Mouse (Mus musculus): Measurements from ENCODE around the gene Plcl2. TPM values are rescaled to one million over a fixed set of nuclear protein-coding genes. Genes with fewer than 3 reads are reported as not detected.
"Not testable (repeated sequence)": the region's sequence is repeated elsewhere in the genome, so short reads cannot be mapped to it uniquely, and the experiment has no call there.

Plcl2 gene
- total RNA-seq, 2 experiments from 2014 or later, result 145 to 165 TPM

GRCm38 (mm10) chr17:50650535-50651223, 141.5 kb downstream of the Plcl2 start:
- no peak for ATAC-seq (replicated peaks; ENCODE audit: low FRiP score, poor library complexity, severe bottlenecking)

- ATAC-seq (replicated peaks; ENCODE audit: low FRiP score, poor library complexity, severe bottlenecking), result no peak
These were observed 145.7 kb downstream of the Plcl2 start for GRCm38 (mm10) chr17:50654741-50655415.

DNA sequence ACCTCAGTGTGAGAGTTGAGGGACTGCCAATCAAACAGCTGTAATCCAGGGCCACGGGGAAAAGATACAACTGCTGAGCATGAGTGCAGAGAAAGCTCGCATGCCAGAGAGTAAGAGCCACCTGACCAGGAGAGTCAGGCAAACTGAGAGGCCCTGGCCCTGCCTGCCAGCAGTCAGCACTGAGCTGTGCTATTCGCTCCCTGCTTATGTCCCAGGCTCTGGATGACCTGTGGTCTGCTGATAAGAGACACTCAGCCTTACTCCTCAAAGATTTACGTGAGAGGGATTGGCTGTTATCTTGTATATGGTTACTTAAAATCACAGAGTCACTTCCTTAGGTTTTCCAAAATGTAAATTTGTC, 146.2 kb downstream of the Plcl2 start:
- 0 out of 2 replicates have a peak, but pooled peaks have one; percentile 50 for ATAC-seq (replicated peaks; ENCODE audit: low FRiP score, poor library complexity, severe bottlenecking)

DNA sequence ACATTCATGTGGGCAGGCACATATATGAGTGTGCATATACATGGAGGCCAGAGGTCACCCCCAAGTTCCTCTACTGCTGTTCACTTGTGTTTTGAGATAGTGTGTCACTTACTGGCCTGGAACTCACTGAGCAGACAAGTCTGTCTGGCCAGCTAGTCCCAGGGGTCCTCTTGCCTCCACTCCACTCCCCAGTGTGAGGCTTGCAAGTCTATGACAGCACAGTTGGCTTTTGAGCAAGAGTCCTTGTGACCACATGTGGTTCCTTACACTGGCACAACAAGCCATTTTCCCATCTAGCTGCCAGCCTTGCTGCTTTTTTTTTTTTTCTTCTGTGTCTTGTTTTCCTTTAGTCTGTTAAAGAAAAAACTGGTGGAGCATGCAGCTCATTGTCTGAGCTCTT, 148.1 kb downstream of the Plcl2 start:
- no peak for ATAC-seq (replicated peaks; ENCODE audit: low FRiP score, poor library complexity, severe bottlenecking)

DNA sequence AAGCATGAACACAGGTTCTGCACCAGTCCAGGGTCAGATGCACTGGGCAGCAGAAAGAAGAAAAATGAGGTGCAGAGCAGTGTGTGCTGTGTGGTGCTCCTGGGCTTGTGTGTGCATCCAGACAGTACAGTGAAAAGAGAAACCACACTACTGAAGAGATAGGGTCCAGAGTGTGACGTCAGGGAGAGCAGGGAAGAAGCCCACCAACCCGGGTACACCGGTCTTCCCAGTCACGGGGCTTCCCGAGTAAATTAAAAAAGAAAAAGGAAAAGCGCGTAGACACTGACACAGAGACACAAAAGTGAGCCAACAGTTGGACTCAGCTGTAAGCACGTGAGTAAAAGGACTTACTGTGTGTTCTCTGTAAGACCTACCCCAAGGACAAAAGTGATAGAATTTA, 149.7 kb downstream of the Plcl2 start:
- no peak for ATAC-seq (replicated peaks; ENCODE audit: low FRiP score, poor library complexity, severe bottlenecking)

- ATAC-seq (replicated peaks; ENCODE audit: low FRiP score, poor library complexity, severe bottlenecking), result 0 out of 2 replicates have a peak, but pooled peaks have one; percentile 41
These were observed 158.4 kb downstream of the Plcl2 start for GRCm38 (mm10) chr17:50667596-50667995.

- no peak for ATAC-seq (replicated peaks; ENCODE audit: low FRiP score, poor library complexity, severe bottlenecking)
These were observed 159.5 kb downstream of the Plcl2 start for GRCm38 (mm10) chr17:50668681-50669208.

- ATAC-seq (replicated peaks; ENCODE audit: low FRiP score, poor library complexity, severe bottlenecking), result no peak
These were observed 162.2 kb downstream of the Plcl2 start for GRCm38 (mm10) chr17:50671416-50671815.

GRCm38 (mm10) chr17:50674580-50674979, 165.4 kb downstream of the Plcl2 start:
- ATAC-seq (replicated peaks; ENCODE audit: low FRiP score, poor library complexity, severe bottlenecking), result no peak

- ATAC-seq (replicated peaks; ENCODE audit: low FRiP score, poor library complexity, severe bottlenecking), result no peak
These were observed 166.0 kb downstream of the Plcl2 start for GRCm38 (mm10) chr17:50675231-50675630.

DNA sequence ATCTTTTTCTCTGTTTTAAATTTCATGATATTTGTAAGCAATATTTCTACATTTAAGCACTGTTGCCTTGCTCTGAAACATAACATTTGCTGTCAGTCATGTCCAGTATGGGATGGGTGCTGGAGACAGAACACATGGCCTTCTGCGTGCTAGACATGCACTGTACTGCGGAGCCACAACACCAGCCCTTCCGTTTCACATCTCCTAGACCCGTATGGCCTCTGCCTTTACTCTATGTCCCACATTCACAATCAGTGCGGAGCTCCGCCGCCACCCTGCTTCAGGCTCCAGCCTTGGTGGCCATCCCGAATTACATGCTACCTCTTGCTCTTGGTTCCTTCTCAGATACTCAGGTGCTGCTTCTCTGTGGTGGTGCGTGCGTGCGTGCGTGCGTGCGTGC, 168.1 kb downstream of the Plcl2 start:
- no peak for ATAC-seq (replicated peaks; ENCODE audit: low FRiP score, poor library complexity, severe bottlenecking)

GRCm38 (mm10) chr17:50677978-50678712, 168.9 kb downstream of the Plcl2 start:
- ATAC-seq (replicated peaks; ENCODE audit: low FRiP score, poor library complexity, severe bottlenecking), result no peak

GRCm38 (mm10) chr17:50678748-50679147, 169.5 kb downstream of the Plcl2 start:
- ATAC-seq (replicated peaks; ENCODE audit: low FRiP score, poor library complexity, severe bottlenecking), result no peak

DNA sequence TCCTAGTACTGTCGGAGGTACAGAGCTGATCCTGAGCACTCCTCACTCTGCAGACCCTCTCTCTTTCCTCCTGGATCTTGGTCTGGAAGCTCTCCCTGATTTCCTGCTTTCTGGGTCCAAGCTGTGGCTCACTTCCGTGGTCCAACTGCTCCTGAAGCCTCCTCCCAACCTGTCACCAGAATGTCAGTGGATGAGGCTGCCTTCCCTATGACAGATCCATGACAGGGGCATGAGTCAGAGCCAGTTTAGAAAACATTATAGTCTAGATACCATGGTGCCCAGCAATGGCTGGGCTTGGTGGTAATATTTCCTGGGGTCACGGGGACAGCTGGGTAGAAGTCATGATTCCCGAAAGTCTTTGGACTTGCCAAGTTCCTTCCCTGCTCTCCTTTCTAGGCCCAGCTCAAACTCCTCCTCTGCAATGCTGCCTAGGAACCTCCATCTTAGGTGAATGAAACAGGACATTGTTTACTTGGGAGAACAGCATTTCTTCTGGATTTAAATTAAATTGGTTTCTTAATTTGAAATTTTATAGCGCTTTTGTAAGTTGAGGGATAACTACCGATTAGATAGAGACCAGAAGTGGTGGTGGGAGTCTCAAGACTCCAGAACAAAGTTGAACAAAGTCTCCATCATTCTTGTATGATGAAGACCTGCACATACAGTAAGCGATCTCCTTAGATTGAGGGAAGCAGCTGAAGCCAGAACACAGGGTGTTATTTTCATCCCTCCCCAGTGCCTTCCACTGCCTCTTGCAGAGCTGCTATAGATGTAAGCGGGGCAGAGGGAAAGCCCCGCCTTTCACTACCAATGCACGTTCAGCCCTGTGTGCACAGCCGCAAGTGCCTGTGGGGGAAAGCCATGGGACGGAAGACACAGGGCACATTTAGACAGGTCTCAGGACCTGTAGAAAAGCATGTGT, 170.7 kb downstream of the Plcl2 start:
- no peak for ATAC-seq (replicated peaks; ENCODE audit: low FRiP score, poor library complexity, severe bottlenecking)

GRCm38 (mm10) chr17:50682696-50683095, 173.5 kb downstream of the Plcl2 start:
- no peak for ATAC-seq (replicated peaks; ENCODE audit: low FRiP score, poor library complexity, severe bottlenecking)

DNA sequence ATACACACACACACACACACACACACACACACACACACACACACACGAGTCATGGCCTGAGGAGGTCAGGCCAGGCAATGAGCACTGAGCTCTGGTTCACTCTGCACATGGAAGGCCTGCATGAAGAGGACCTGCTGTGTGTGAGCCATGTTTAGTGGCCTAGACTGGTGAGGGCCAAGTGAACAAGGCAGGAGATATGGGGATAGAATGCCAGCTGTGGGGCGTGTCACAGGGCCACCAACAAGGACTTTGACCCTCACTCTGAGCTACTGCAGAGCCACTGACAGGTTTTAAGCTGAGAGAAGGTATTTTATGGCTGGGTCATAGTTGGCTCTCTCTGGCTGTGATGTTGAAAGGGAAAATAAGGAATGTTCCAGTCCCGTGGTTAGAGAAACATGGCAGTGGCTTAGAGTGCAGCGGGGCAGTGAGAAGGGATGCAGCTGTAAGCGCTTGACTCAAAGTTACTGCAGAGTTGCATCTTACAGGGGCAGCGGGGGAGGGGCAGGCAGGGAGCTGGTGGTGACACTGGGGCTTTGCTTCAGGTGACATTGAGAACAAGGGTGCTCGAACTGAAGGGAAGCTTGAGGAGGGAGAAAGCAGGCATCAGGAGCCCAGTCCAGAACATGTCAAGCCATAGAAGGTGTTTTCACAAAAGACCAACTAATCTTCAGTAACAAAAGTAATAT, 175.9 kb downstream of the Plcl2 start:
- ATAC-seq (replicated peaks; ENCODE audit: low FRiP score, poor library complexity, severe bottlenecking), result no peak

DNA sequence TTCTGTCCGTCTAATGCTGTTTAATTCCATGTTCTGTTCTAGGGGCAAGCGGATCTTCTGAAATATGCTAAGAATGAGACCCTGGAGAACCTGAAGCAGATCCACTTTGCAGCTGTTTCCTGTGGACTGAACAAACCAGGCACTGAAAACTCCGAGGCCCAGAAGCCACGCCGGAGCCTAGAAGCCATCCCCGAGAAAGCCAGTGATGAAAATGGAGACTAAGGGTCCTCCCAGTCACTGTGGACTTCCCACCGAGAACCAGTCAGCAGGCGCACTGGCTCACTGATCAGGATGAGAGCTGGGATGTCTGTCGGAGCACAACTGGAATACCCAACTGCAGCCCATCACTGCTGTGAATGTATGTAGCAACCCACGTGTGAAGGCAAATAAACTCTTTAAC, 178.5 kb downstream of the Plcl2 start:
- no peak for ATAC-seq (replicated peaks; ENCODE audit: low FRiP score, poor library complexity, severe bottlenecking)

GRCm38 (mm10) chr17:50688135-50688534, 178.9 kb downstream of the Plcl2 start:
- no peak for ATAC-seq (replicated peaks; ENCODE audit: low FRiP score, poor library complexity, severe bottlenecking)

DNA sequence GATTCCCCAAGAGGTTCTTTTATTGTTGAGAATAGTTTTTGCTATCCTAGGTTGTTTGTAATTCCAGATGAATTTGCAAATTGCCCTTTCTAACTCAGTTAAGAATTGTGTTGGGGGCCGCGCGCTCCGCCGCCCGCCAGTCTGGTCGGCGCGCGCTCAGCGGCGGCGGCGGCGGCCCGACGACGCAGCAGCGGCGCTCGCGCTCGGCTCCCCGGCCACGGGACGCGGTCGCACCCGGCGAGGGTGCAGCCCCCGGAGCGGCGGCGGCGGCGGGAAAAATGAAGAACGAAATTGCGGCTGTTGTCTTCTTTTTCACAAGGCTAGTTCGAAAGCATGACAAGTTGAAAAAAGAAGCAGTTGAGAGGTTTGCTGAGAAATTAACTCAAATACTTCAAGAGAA, 189.2 kb downstream of the Plcl2 start:
- not testable (repeated sequence) for ATAC-seq (replicated peaks; ENCODE audit: low FRiP score, poor library complexity, severe bottlenecking)

Data from erythroid progenitor cell, adult 5-6 weeks (primary cell).